Mouse (Mus musculus) neural tube, embryonic 14.5 days (tissue): ENCODE results near the gene Usp16. TPM values are rescaled to one million over a fixed set of nuclear protein-coding genes. Genes with fewer than 3 reads are reported as not detected.

Source experiments
- ATAC-seq: fragments of 200-750 bp; cut with Nextera tagmentation; 2 replicates; pipeline ENCODE4 v1.8.0; 2017; ENCODE audit warnings: low read depth, mild to moderate bottlenecking, moderate TSS enrichment, moderate library complexity
- H3K27ac ChIP-seq: fragments of 300-500 bp; sonication (generic); 2 replicates; pipeline ENCODE4 v1.5.1; 2014; ENCODE audit warnings: low read depth, mild to moderate bottlenecking, control low read depth, low read length, moderate library complexity, mixed read lengths
- H3K27me3 ChIP-seq: fragments of 300-500 bp; sonication (generic); 2 replicates; pipeline ENCODE4 v1.6.1; 2014; ENCODE audit warnings: low read length; ENCODE audit not compliant: control insufficient read depth, insufficient read depth
- H3K36me3 ChIP-seq: fragments of 300-500 bp; sonication (generic); 2 replicates; pipeline ENCODE4 v1.6.1; 2014; ENCODE audit warnings: low read length, mixed read lengths; ENCODE audit not compliant: control insufficient read depth, insufficient read depth
- H3K4me1 ChIP-seq: fragments of 300-500 bp; sonication (generic); 2 replicates; pipeline ENCODE4 v1.6.1; 2014; ENCODE audit warnings: low read length; ENCODE audit not compliant: control insufficient read depth, insufficient read depth
- H3K4me2 ChIP-seq: fragments of 300-500 bp; sonication (generic); 2 replicates; pipeline ENCODE4 v1.6.1; 2014; ENCODE audit warnings: mild to moderate bottlenecking, low read depth, low read length, control low read depth
- H3K4me3 ChIP-seq: fragments of 300-500 bp; sonication (generic); 2 replicates; pipeline ENCODE4 v1.5.1; 2014; ENCODE audit warnings: low read depth, low read length, control low read depth, mixed read lengths
- H3K9ac ChIP-seq: fragments of 300-500 bp; sonication (generic); replicated peaks from 2 replicates; pipeline ENCODE4 v1.6.1; 2014; ENCODE audit warnings: low read depth, mild to moderate bottlenecking, control low read depth, low read length, mixed read lengths
- H3K9me3 ChIP-seq: fragments of 300-500 bp; sonication (generic); 2 replicates; pipeline ENCODE4 v1.6.1; 2016; ENCODE audit warnings: low read length; ENCODE audit not compliant: control insufficient read depth
- WGBS: fragments of 180-500 bp; shearing (Covaris S2); extraction: QIAGEN DNeasy Blood & Tissue Kit; methylation state at CpG from one replicate; pipeline ENCODE4 v1.1.7; 2014; 5-methylcytosine and 5-hydroxymethylcytosine counted together
- polyA plus RNA-seq: library from polyadenylated mRNA; unstranded; fragments of >200 nt; fragmentation: Nextera tagmentation; extraction: Ambion mirVana; gene quantifications from 2 replicates; pipeline ENCODE4 v1.2.1, GENCODE M21; 2014

The Usp16 gene
- 54.4 and 67.5 TPM in 2 replicates for polyA plus RNA-seq

DNA sequence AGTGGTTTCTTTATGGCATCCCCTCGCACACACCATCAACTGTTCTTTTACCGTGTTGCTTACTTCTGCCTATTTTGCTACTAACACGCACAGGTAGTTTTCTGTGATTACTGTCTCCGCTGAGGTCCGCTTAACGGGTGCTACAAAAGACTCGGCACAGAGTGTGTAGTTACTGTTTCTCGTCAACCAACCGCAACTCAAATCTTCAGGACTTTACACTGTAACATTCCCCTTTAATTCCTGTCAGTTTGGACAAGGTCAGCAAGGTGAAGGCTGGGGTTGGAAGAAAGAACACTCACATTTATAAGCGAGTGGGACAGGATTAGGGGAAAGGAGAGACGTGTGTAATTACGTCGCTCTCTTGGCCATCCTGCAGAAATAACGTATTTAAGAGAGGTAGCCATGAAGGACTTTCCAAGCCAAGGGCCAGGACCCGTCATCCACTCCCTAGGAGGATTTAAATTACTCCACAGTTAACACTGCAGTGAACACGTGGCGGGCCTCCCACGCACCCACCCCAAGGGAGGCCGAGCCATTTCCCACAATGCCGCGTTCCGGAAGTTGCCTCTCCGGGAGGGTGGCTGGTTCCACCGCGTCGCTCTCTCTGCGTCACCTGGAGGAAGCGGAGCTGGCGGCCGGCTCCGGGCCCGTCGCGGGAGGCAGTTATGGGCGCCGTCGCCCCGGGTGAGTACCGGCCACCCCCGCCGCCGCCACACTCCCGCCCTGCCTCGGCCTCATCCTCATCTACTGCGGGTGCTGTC, at the start of gene Usp16:
Gene Usp16 (plus strand): TSS at position 285 of the 761 bp plus-strand sequence.
- Histone ChIP-seq H3K4me3 (peak within 1 kb of the TSS; percentile 83), H3K9ac (peak within 1 kb of the TSS; percentile 89), H3K36me3 (no peaks in the 10 kb centered on the region), H3K27ac (peak within 1 kb of the TSS; percentile 79), H3K27me3 (no peaks in the 10 kb centered on the region), H3K4me2 (peak within 1 kb of the TSS; percentile 84), H3K4me1 (peaks cover 14% of the 10 kb centered on the region), H3K9me3 (no peaks in the 10 kb centered on the region)
- 8% methylated on average over 38 of the region's 45 CpGs for whole genome bisulfite sequencing
- ATAC-seq, result peak; percentile 99

DNA sequence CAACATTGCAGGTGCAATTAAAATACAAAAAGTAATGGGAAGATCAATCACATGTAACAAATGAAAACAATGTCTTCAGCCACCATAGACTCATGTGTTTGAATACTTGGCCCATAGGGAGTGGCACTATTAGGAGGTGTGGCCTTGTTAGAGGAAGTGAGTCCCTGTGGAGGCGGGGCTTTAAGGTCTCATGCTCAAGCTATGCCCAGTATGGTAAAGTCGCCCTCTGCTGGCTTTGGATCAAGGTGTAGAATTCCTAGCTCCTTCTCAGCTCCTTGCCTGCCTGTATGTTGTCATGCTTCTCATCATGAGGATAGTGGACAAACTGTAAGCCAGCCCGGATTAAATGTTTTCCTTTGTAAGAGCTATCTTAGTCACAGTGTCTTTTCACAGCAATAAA, 49.5 kb upstream of the Usp16 start:
- no peak for ATAC-seq
- H3K4me3 ChIP-seq, result no peak overlapping the region
- no peaks in the 10 kb centered on the region for H3K4me1 ChIP-seq
- no peaks in the 10 kb centered on the region for H3K9me3 ChIP-seq
- no peak overlapping the region for H3K4me2 ChIP-seq
- no peaks in the 10 kb centered on the region for H3K27me3 ChIP-seq
- 88% methylated on average over 3 of the region's 3 CpGs for WGBS
- H3K9ac ChIP-seq, result no peak overlapping the region
- H3K27ac ChIP-seq, result no peak overlapping the region
- peaks cover 47% of the 10 kb centered on the region for H3K36me3 ChIP-seq

DNA sequence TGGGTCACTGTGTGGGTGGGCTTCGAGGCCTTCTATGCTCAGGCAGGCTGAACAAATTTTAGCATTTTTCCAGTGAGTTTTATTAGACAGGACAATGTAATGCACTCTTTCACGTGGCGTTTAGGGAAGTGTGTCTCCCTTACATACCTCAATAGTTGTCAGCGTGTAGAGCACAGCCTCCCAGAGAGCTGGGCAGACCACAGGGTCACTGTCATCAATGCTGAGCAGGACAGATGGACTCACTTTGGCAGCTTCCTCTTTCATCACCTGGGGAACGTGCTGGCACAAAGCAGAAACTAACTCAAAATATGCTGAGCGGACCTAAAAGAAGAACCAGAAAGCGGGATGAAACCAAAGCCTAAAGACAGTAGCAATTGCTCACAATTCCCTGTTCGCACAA, 33.8 kb upstream of the Usp16 start:
- 94% methylated on average over 8 of the region's 8 CpGs for WGBS
- no peak overlapping the region for H3K4me2 ChIP-seq
- H3K4me1 ChIP-seq, result no peaks in the 10 kb centered on the region
- H3K9ac ChIP-seq, result no peak overlapping the region
- H3K27me3 ChIP-seq, result no peaks in the 10 kb centered on the region
- no peak overlapping the region for H3K4me3 ChIP-seq
- H3K36me3 ChIP-seq, result peaks cover 79% of the 10 kb centered on the region
- no peak overlapping the region for H3K27ac ChIP-seq
- ATAC-seq, result no peak
- H3K9me3 ChIP-seq, result peaks cover 5% of the 10 kb centered on the region

DNA sequence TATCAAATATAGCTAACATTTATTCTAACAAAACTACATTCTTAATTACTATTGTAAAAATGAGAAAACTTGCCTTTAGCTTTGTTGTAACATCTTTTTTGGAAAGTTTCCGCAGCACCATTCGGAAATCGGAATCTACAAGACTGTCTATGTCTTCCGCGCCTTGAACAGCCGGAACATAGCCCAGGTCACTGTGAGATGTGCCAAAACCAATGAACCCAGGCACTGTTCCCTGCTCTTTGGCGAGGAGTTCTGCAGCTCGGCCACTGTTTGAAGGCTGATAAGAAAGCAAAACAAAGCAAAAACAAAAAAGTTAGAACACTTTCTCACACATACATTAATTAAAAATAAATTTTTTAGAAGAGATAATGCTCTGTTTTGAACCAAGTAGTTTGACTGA, 27.0 kb upstream of the Usp16 start:
- H3K36me3 ChIP-seq, result peaks cover 37% of the 10 kb centered on the region
- H3K4me2 ChIP-seq, result no peak overlapping the region
- H3K4me3 ChIP-seq, result no peak overlapping the region
- H3K27ac ChIP-seq, result no peak overlapping the region
- H3K9ac ChIP-seq, result no peak overlapping the region
- H3K4me1 ChIP-seq, result peaks cover 5% of the 10 kb centered on the region; the same call in 1 of the 2 replicates
- no peak for ATAC-seq
- H3K9me3 ChIP-seq, result no peaks in the 10 kb centered on the region
- no peaks in the 10 kb centered on the region for H3K27me3 ChIP-seq
- 96% methylated on average over 8 of the region's 8 CpGs for WGBS

DNA sequence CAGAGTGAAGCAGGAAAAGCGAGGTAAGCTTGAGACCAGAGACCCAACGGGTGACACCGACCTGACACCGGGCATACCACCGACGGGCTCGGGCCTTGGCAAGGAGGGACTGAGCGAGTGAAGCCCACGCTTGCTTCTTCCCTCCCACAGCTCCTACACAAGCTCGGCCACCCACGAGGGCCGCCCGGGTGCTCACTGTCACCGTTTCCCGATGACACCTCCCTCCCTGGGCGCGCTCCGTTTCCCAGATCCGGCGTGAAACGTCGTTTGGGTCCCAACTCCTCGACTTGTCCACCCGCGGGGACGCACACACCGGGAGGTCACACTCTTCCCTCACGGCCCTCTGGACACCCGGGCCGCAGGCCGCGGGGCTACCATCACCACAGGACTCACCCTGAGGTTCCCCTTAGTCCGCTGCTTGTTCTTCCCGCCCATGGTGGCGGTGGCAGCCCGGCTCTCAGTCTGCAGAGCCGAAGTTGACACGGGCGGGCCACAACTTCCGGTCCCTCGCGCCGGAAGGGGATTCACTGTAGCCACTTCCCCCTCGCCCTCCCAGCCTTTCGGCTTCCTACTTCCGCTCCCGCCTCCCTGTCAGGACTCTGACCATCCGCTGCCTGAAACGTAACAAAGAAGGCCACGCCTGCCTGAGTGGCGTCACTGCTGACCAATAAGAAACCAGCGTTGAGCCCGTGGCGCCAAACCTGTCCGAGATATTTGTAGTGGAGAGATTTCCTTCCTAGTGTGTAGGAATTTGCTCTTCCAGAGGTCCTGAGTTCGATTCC, 22.3 kb upstream of the Usp16 start, which contains the start of gene Ltn1:
Gene Ltn1 (minus strand): TSS at position 580 of the 782 bp plus-strand sequence.
- no peaks in the 10 kb centered on the region for H3K27me3 ChIP-seq
- H3K4me1 ChIP-seq, result peaks cover 5% of the 10 kb centered on the region; the same call in 1 of the 2 replicates
- H3K27ac ChIP-seq, result no peak within 1 kb of the TSS
- WGBS, result under 1% methylated on average over 56 of the region's 56 CpGs
- peak within 1 kb of the TSS; percentile 77 for H3K4me2 ChIP-seq
- peak within 1 kb of the TSS; percentile 83 for H3K9ac ChIP-seq
- 0 out of 2 replicates have a peak, but pooled peaks cover 3% of the 10 kb centered on the region for H3K36me3 ChIP-seq
- H3K4me3 ChIP-seq, result peak within 1 kb of the TSS; percentile 93
- no peaks in the 10 kb centered on the region for H3K9me3 ChIP-seq
- ATAC-seq, result peak; percentile 100

DNA sequence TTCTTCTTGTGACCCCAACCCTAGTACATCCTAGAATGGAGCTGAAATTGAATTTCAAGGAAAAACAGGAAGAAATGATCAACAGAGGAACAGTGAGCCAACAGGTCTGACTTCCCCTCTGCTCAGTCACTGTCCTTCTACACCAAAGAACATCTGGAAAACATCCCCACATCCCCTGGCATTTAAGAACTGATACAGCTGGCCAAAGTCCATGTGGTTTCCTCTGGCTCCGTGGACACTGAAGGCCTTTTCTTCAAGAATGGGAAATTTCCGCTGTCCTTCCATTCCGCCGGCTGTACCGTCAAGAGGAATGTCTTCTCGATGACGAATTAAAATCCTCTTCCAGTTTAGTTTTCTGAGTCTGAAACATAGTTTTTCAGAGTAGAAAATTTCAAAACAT, 20.2 kb upstream of the Usp16 start:
- ATAC-seq, result no peak
- no peak overlapping the region for H3K9ac ChIP-seq
- H3K36me3 ChIP-seq, result 0 out of 2 replicates have a peak, but pooled peaks cover 3% of the 10 kb centered on the region
- WGBS, result 97% methylated on average over 7 of the region's 7 CpGs
- H3K27me3 ChIP-seq, result no peaks in the 10 kb centered on the region
- peaks cover 5% of the 10 kb centered on the region; the same call in 1 of the 2 replicates for H3K4me1 ChIP-seq
- no peak overlapping the region for H3K4me2 ChIP-seq
- no peak overlapping the region for H3K27ac ChIP-seq
- H3K4me3 ChIP-seq, result no peak overlapping the region
- H3K9me3 ChIP-seq, result no peaks in the 10 kb centered on the region

DNA sequence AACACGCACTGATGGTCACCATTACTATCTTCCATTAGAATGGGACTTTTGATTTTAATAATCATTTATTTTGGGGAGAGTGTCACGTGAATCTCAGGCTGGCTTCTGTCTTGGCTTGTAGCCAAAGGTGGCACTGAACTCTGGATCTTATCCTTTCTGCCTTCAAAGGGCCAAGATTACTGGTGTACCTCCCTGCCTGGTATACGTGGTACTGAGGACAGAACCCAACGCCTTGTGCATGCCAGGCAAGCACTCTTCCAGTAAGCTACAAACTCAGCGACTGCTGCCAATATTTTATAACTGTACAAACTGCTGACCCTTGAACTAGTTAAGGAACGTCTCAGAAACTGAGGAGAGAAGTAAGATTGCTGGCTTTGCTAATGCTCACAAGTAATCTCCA, 19.6 kb upstream of the Usp16 start:
- Histone ChIP-seq H3K4me1 (peaks cover 9% of the 10 kb centered on the region), H3K9ac (no peak overlapping the region), H3K4me2 (no peak overlapping the region), H3K36me3 (0 out of 2 replicates have a peak, but pooled peaks cover 3% of the 10 kb centered on the region), H3K27me3 (no peaks in the 10 kb centered on the region), H3K4me3 (no peak overlapping the region), H3K27ac (no peak overlapping the region), H3K9me3 (no peaks in the 10 kb centered on the region)
- WGBS, result 87% methylated on average over 6 of the region's 6 CpGs
- ATAC-seq, result no peak

DNA sequence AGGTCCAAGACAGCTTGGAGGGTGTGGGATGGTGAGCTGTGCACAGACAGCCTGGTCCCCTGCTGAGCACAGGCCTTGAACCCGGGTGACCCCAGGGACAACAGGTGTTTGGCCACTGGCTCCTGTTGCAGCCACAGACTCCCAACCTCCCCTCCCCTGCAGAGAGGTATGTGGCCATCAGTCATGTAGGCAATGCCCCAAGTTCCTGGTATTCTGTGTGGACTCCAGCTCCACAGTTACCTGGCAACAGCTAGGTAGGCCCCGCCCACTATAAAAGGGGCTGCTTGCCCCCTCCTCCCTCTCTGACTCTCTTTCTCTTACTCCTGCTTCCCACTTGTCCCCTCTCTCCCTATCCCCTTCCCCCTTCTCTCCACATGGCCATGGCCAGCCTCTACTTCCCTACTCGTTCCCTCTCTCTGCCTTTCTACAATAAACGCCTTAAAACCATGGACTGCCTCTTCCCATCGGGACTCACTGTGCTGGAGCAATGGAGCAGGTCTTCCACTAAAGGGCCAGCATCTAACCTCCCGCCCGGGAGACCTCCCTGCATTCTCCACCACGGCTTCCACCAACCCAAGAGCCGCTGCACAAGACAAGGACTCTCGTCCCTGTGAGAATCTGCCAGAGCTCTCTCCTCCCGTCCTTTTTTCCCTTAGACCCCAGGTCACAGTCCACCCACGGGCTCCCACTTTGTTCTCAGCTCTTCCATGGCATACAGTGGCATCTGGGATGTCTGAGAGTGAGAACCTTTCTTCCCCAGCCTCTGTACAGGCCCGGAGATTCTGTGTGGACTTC, 18.9 kb upstream of the Usp16 start:
- H3K4me2 ChIP-seq, result no peak overlapping the region

More for the DNA sequence above, 18.9 kb upstream of the Usp16 start:
- no peak overlapping the region for H3K4me3 ChIP-seq
- WGBS, result 84% methylated on average over 13 of the region's 13 CpGs
- no peaks in the 10 kb centered on the region for H3K27me3 ChIP-seq
- peaks cover 9% of the 10 kb centered on the region for H3K4me1 ChIP-seq
- H3K9ac ChIP-seq, result no peak overlapping the region
- 0 out of 2 replicates have a peak, but pooled peaks cover 3% of the 10 kb centered on the region for H3K36me3 ChIP-seq
- no peak for ATAC-seq
- no peaks in the 10 kb centered on the region for H3K9me3 ChIP-seq
- H3K27ac ChIP-seq, result no peak overlapping the region
